Mouse (Mus musculus): Measurements from ENCODE around the gene Igsf21. TPM values are rescaled to one million over a fixed set of nuclear protein-coding genes. Genes with fewer than 3 reads are reported as not detected.
A peak's percentile ranks its signal among the peaks of the same experiment; 100 is the strongest.

Gene Igsf21
- polyA plus RNA-seq, 1 experiment from 2014 or later: 0.10 TPM

- peaks cover 56% of the 10 kb centered on the region for H3K27me3 ChIP-seq (replicated peaks)
- H3K4me2 ChIP-seq: peak overlapping the region; percentile 25
These were observed 143.1 kb downstream of the Igsf21 start for GRCm38 (mm10) chr4:140103341-140104027.

DNA sequence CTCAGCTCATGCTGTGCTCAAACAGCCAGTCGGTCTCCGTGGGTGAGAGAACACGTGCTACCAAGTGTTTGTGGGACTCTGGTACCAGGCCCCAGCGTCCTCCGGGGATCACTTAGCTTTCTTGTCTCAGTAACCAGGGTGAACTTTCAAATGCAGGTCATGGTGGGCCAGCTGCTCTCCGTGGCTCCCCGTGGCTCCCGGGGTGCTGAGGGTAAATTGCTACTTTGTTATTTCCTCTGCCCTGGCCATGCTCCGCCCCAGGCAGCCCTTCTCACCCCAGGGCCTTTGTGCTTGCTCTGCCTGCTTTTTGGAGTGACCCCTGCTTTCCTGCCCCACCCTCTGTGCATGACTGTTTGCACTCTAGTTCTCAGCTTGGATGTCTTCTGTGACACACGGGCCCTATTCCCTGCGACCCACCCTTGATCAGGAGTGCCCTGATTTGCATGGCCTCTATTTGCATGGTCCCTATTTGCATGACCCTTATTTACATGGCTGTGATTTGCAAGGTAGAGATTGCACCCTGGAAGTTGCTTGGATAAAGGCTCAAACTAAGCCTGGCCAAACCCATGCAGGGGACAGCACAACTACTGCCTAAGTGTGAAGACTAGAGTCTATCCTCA is 143.9 kb downstream of the Igsf21 start:
- H3K27me3 ChIP-seq (replicated peaks): peaks cover 50% of the 10 kb centered on the region
- H3K9ac ChIP-seq: no peak overlapping the region
- no peak overlapping the region for H3K4me3 ChIP-seq
- 14% methylated on average over 11 of the region's 11 CpGs for WGBS (ENCODE audit: insufficient replicate concordance)
- H3K4me1 ChIP-seq: no peaks in the 10 kb centered on the region
- H3K27ac ChIP-seq: no peak overlapping the region
- no peak for ATAC-seq
- no peaks in the 10 kb centered on the region for H3K9me3 ChIP-seq (replicated peaks)
- no peaks in the 10 kb centered on the region for H3K36me3 ChIP-seq
- no peak overlapping the region for H3K4me2 ChIP-seq

More at GRCm38 (mm10) chr4:140103341-140104027, 143.1 kb downstream of the Igsf21 start:
- H3K4me3 ChIP-seq: no peak overlapping the region
- no peaks in the 10 kb centered on the region for H3K4me1 ChIP-seq
- H3K9ac ChIP-seq: no peak overlapping the region
- 4% methylated on average over 28 of the region's 28 CpGs for WGBS (ENCODE audit: insufficient replicate concordance)
- no peak overlapping the region for H3K27ac ChIP-seq
- no peaks in the 10 kb centered on the region for H3K9me3 ChIP-seq (replicated peaks)
- H3K36me3 ChIP-seq: no peaks in the 10 kb centered on the region
- ATAC-seq: no peak

- no peak for ATAC-seq
- Histone ChIP-seq H3K4me1 (no peaks in the 10 kb centered on the region), H3K4me3 (no peak overlapping the region), H3K4me2 (no peak overlapping the region), H3K27ac (no peak overlapping the region), H3K36me3 (no peaks in the 10 kb centered on the region), H3K9me3 (replicated peaks) (no peaks in the 10 kb centered on the region), H3K9ac (no peak overlapping the region), H3K27me3 (replicated peaks) (peaks cover 36% of the 10 kb centered on the region)
- WGBS (ENCODE audit: insufficient replicate concordance): 55% methylated on average over 5 of the region's 5 CpGs
These were observed 145.5 kb downstream of the Igsf21 start for GRCm38 (mm10) chr4:140101106-140101505.

- Histone ChIP-seq H3K4me1 (no peaks in the 10 kb centered on the region), H3K36me3 (no peaks in the 10 kb centered on the region), H3K4me3 (no peak overlapping the region), H3K9ac (no peak overlapping the region), H3K27me3 (replicated peaks) (peaks cover 36% of the 10 kb centered on the region), H3K27ac (no peak overlapping the region), H3K4me2 (no peak overlapping the region), H3K9me3 (replicated peaks) (no peaks in the 10 kb centered on the region)
- 68% methylated on average over 1 of the region's 1 CpGs for WGBS (ENCODE audit: insufficient replicate concordance)
- ATAC-seq: no peak
These were observed 146.4 kb downstream of the Igsf21 start for GRCm38 (mm10) chr4:140100141-140100540.

GRCm38 (mm10) chr4:140096283-140096682 is 150.3 kb downstream of the Igsf21 start:
- no peaks in the 10 kb centered on the region for H3K36me3 ChIP-seq
- 40% methylated on average over 2 of the region's 2 CpGs for WGBS (ENCODE audit: insufficient replicate concordance)
- no peak for ATAC-seq

GRCm38 (mm10) chr4:140094835-140095234 is 151.7 kb downstream of the Igsf21 start:
- no peak overlapping the region for H3K9ac ChIP-seq
- 59% methylated on average over 2 of the region's 2 CpGs for WGBS (ENCODE audit: insufficient replicate concordance)

More at GRCm38 (mm10) chr4:140096283-140096682, 150.3 kb downstream of the Igsf21 start:
- no peaks in the 10 kb centered on the region for H3K9me3 ChIP-seq (replicated peaks)
- no peak overlapping the region for H3K9ac ChIP-seq
- no peak overlapping the region for H3K4me3 ChIP-seq
- no peaks in the 10 kb centered on the region; the same call in 1 of the 2 replicates for H3K27me3 ChIP-seq (replicated peaks)
- no peaks in the 10 kb centered on the region for H3K4me1 ChIP-seq
- no peak overlapping the region for H3K27ac ChIP-seq
- H3K4me2 ChIP-seq: no peak overlapping the region

DNA sequence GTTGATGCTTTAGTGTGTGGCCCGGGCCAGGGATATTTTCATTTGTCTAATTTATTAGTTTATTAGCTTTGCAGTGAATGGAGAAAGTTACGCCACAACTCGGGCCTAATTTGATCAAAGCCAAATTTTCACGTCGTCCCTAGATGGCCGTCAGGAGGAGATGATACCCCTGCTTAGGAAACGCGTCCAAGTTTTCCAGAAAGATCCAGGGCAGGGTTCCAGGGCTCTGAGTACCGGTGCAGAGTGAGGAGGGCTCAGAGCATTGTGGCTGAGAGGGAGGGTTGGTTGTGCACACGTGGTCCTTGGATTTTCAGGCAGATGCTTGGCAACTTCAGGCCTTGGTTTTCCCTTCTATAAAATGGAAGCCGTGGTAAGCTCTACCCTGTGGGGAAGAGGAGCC is 154.2 kb downstream of the Igsf21 start:
- no peaks in the 10 kb centered on the region for H3K4me1 ChIP-seq
- 74% methylated on average over 11 of the region's 11 CpGs for WGBS (ENCODE audit: insufficient replicate concordance)

More at GRCm38 (mm10) chr4:140094835-140095234, 151.7 kb downstream of the Igsf21 start:
- Histone ChIP-seq H3K9me3 (replicated peaks) (no peaks in the 10 kb centered on the region), H3K4me3 (no peak overlapping the region), H3K36me3 (no peaks in the 10 kb centered on the region), H3K27ac (no peak overlapping the region), H3K4me1 (no peaks in the 10 kb centered on the region), H3K4me2 (no peak overlapping the region), H3K27me3 (replicated peaks) (no peaks in the 10 kb centered on the region; the same call in 1 of the 2 replicates)
- no peak for ATAC-seq

GRCm38 (mm10) chr4:140091693-140092092 is 154.9 kb downstream of the Igsf21 start:
- Histone ChIP-seq H3K4me1 (no peaks in the 10 kb centered on the region), H3K4me3 (no peak overlapping the region), H3K36me3 (no peaks in the 10 kb centered on the region), H3K9ac (no peak overlapping the region), H3K27ac (no peak overlapping the region), H3K4me2 (no peak overlapping the region), H3K9me3 (replicated peaks) (no peaks in the 10 kb centered on the region), H3K27me3 (replicated peaks) (no peaks in the 10 kb centered on the region)
- WGBS (ENCODE audit: insufficient replicate concordance): 56% methylated on average over 3 of the region's 3 CpGs
- no peak for ATAC-seq

More for the DNA sequence above, 154.2 kb downstream of the Igsf21 start:
- no peak for ATAC-seq
- no peaks in the 10 kb centered on the region for H3K9me3 ChIP-seq (replicated peaks)
- H3K27ac ChIP-seq: no peak overlapping the region
- H3K9ac ChIP-seq: no peak overlapping the region
- no peak overlapping the region for H3K4me3 ChIP-seq
- H3K27me3 ChIP-seq (replicated peaks): no peaks in the 10 kb centered on the region
- H3K36me3 ChIP-seq: no peaks in the 10 kb centered on the region
- H3K4me2 ChIP-seq: no peak overlapping the region

DNA sequence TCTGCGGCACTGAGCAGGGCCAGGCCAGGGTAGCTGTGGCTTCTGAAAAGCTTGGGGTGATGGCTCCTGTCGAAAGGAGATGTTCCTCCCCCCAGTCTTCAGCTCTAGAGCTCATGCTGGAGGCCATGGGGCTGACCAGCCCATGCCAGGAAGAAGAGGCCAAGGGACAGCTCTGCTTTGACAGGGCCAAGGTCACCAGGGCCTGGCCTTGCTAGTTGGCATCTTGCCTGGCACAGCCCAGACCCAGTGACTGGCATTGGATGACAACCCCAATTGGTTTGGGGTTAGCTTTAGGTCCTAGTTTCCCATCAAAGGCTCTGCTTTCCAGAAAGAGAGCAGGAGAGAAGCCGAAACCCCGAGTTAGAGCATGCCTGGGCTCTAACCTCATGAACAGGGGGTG is 156.9 kb downstream of the Igsf21 start:
- H3K9me3 ChIP-seq (replicated peaks): no peaks in the 10 kb centered on the region
- H3K4me1 ChIP-seq: no peaks in the 10 kb centered on the region
- no peak overlapping the region for H3K9ac ChIP-seq
- WGBS (ENCODE audit: insufficient replicate concordance): 76% methylated on average over 4 of the region's 4 CpGs
- no peak for ATAC-seq
- no peak overlapping the region for H3K4me2 ChIP-seq
- no peak overlapping the region for H3K27ac ChIP-seq
- H3K36me3 ChIP-seq: no peaks in the 10 kb centered on the region
- no peak overlapping the region for H3K4me3 ChIP-seq
- no peaks in the 10 kb centered on the region for H3K27me3 ChIP-seq (replicated peaks)

- Histone ChIP-seq H3K9me3 (replicated peaks) (no peaks in the 10 kb centered on the region), H3K27ac (no peak overlapping the region), H3K4me1 (no peaks in the 10 kb centered on the region), H3K4me2 (no peak overlapping the region), H3K4me3 (no peak overlapping the region), H3K27me3 (replicated peaks) (no peaks in the 10 kb centered on the region), H3K36me3 (no peaks in the 10 kb centered on the region), H3K9ac (no peak overlapping the region)
- WGBS (ENCODE audit: insufficient replicate concordance): 66% methylated on average over 12 of the region's 12 CpGs
- ATAC-seq: no peak
These were observed 157.7 kb downstream of the Igsf21 start for GRCm38 (mm10) chr4:140088711-140089440.

- H3K4me3 ChIP-seq: no peak overlapping the region
- no peak overlapping the region for H3K9ac ChIP-seq
- no peaks in the 10 kb centered on the region for H3K36me3 ChIP-seq
- no peak overlapping the region for H3K27ac ChIP-seq
- ATAC-seq: no peak
- H3K9me3 ChIP-seq (replicated peaks): no peaks in the 10 kb centered on the region
- H3K27me3 ChIP-seq (replicated peaks): no peaks in the 10 kb centered on the region
- H3K4me2 ChIP-seq: no peak overlapping the region
- no peaks in the 10 kb centered on the region for H3K4me1 ChIP-seq
- WGBS (ENCODE audit: insufficient replicate concordance): 52% methylated on average over 7 of the region's 7 CpGs
These were observed 160.4 kb downstream of the Igsf21 start for GRCm38 (mm10) chr4:140086192-140086591.

DNA sequence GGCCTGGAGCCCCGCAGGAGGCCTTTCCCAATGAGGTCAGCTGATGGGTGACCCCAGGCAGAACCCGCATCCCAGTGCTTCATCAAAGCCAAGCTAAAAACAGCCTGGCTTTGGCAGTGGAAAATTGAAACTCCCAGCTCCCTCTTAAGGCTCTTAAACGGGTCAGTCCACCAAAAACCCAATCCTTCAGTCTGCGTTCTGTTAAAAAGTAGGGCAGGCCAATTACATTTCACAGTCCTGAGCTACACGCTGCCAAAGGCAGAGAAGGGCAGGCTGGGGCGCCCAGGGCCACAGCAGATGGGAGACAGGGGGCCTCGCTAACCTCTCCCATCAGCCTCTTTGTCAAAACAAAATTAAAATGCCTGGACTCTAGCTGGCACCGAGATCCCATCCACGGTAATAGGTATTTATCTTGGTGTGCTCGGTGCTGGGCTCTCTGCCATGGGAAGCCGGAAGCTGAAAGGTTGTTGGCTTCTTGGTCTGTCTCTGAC is 162.0 kb downstream of the Igsf21 start:
- no peaks in the 10 kb centered on the region for H3K36me3 ChIP-seq
- no peaks in the 10 kb centered on the region for H3K27me3 ChIP-seq (replicated peaks)
- H3K9me3 ChIP-seq (replicated peaks): no peaks in the 10 kb centered on the region
- ATAC-seq: no peak
- no peak overlapping the region for H3K9ac ChIP-seq
- H3K4me2 ChIP-seq: no peak overlapping the region
- no peak overlapping the region for H3K4me3 ChIP-seq
- H3K27ac ChIP-seq: no peak overlapping the region
- WGBS (ENCODE audit: insufficient replicate concordance): 64% methylated on average over 11 of the region's 11 CpGs
- no peaks in the 10 kb centered on the region for H3K4me1 ChIP-seq
